Mouse (Mus musculus) ES-Bruce4 (cell line): ENCODE results near the gene Clk4. TPM values are rescaled to one million over a fixed set of nuclear protein-coding genes. Genes with fewer than 3 reads are reported as not detected.

Experiments used
- H3K27ac ChIP-seq: 2 replicates; pipeline ENCODE4 v1.5.1; 2012; ENCODE audit warnings: low read length, inconsistent platforms; ENCODE audit not compliant: insufficient read depth
- H3K27me3 ChIP-seq: 2 replicates; pipeline ENCODE4 v1.6.1; 2012; ENCODE audit warnings: mild to moderate bottlenecking, low read length, inconsistent platforms; ENCODE audit not compliant: control insufficient read depth, poor library complexity, insufficient read depth, severe bottlenecking
- H3K36me3 ChIP-seq: 2 replicates; pipeline ENCODE4 v1.6.1; 2012; ENCODE audit warnings: inconsistent platforms, mild to moderate bottlenecking, low read length, moderate library complexity; ENCODE audit not compliant: control insufficient read depth, poor library complexity, insufficient read depth, severe bottlenecking
- H3K4me1 ChIP-seq: one replicate; pipeline ENCODE4 v1.8.1; 2011; ENCODE audit warnings: low read length; ENCODE audit not compliant: control insufficient read depth, insufficient read depth
- H3K4me3 ChIP-seq: 2 replicates; pipeline ENCODE4 v1.5.1; 2011; ENCODE audit warnings: low read depth, mild to moderate bottlenecking, low read length
- H3K9ac ChIP-seq: 2 replicates; pipeline ENCODE4 v1.6.1; 2012; ENCODE audit warnings: low read depth, mild to moderate bottlenecking, inconsistent platforms; ENCODE audit not compliant: poor library complexity, severe bottlenecking
- H3K9me3 ChIP-seq: replicated peaks from 2 replicates; pipeline ENCODE4 v1.6.1; 2012; ENCODE audit warnings: mild to moderate bottlenecking, low read length, inconsistent platforms; ENCODE audit not compliant: control insufficient read depth, poor library complexity, insufficient read depth, severe bottlenecking
- CTCF ChIP-seq: IDR thresholded peaks from one replicate; pipeline ENCODE4 v1.8.1; 2011; ENCODE audit warnings: low read depth, low read length
- EP300 ChIP-seq: IDR thresholded peaks from 2 replicates; pipeline ENCODE4 v1.6.1; 2011; ENCODE audit warnings: low read depth, low read length; ENCODE audit not compliant: insufficient read depth
- POLR2A ChIP-seq: IDR thresholded peaks from one replicate; pipeline ENCODE4 v1.8.1; 2011; ENCODE audit warnings: low read length; ENCODE audit not compliant: insufficient read depth
- polyA plus RNA-seq: library from polyadenylated mRNA; stranded (reverse); fragments of >200 nt; gene quantifications from 2 replicates; pipeline ENCODE4 v1.2.4, GENCODE M21; 2011; ENCODE audit warnings: low read depth; ENCODE audit not compliant: missing spikeins, insufficient read depth, insufficient read length

Clk4 gene
- polyA plus RNA-seq, 1 experiment = 68.9 TPM

DNA sequence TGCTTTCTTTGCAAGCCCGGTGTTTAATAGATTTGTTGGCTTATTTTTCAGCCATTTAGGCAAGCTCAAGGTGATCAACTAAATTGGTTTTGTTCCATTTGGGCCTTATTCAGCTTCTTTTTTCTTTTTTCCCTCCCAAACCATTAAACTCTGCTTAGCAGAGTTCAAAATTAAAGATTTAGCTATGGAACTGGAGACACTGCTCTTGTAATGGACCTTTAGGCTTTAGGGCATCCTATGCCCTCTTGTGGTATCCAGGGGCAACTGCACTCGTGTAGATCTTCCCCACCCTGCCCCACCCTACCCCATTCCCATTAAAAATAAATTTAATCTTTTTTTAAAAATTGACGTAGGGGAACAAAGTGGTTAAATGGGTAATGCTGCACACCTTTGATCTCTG, 3.8 kb downstream of the Clk4 start:
- H3K9me3 ChIP-seq = no peaks in the 10 kb centered on the region
- H3K27me3 ChIP-seq = no peaks in the 10 kb centered on the region
- TF ChIP-seq POLR2A (no peak), CTCF (peak; percentile 20), EP300 (no peak)
- 0 out of 2 replicates have a peak overlapping the region, but pooled peaks have one; percentile 30 for H3K9ac ChIP-seq
- H3K36me3 ChIP-seq = peaks cover 12% of the 10 kb centered on the region
- no peak overlapping the region for H3K27ac ChIP-seq
- no peaks in the 10 kb centered on the region for H3K4me1 ChIP-seq
- no peak overlapping the region for H3K4me3 ChIP-seq

DNA sequence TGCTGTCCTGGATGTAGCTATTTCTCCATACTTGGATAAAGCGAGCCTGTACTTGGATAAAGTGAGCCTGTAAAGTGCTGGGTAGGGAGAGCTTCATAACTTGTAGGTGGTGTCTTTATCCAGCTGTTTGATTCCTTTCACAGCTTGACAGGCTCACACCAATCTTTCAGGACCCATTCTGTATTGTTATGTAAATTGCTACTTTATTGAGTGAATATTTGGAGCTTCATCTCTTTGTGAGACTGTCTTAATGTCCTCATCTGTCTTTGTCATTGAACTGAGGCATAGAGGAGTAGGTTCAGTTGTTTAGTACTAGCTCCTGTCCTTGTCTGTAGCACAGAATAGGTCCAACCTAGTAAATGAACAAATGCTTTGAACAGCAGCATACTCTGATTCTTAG, 12.9 kb downstream of the Clk4 start:
- H3K27ac ChIP-seq = no peak overlapping the region
- H3K4me3 ChIP-seq = no peak overlapping the region
- peaks cover 60% of the 10 kb centered on the region for H3K36me3 ChIP-seq
- no peaks in the 10 kb centered on the region for H3K9me3 ChIP-seq
- H3K4me1 ChIP-seq = no peaks in the 10 kb centered on the region
- no peaks in the 10 kb centered on the region for H3K27me3 ChIP-seq
- TF ChIP-seq POLR2A (no peak), EP300 (no peak), CTCF (no peak)
- H3K9ac ChIP-seq = no peak overlapping the region

DNA sequence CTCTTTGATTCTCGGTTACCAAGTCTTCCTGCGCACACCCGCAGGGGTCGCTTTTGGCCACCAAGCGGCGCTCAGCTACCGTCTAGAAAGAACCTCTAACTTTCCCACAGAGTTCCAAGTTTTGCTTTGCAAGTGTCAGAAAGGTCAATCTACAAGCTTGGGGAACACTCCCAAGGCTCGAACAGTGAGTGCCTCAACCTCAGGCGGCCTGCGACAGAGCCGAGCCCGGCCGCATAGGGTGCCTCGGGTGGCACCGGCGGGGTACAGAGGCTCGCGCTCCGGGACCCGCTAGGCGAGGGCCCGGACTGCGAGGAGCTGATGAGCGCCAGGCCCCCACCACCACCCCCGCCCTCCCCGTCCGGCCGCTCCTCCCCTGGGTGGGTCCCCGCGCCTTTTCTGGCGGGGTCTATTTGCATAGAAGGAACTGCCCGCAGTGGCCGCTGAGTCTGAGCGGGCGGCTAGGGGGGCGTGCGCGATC, 28.1 kb downstream of the Clk4 start, which contains the start of gene Col23a1:
Gene Col23a1, plus strand, starts transcription at position 357 of the 478 bp plus-strand sequence.
- no peaks in the 10 kb centered on the region for H3K36me3 ChIP-seq
- H3K4me1 ChIP-seq = no peaks in the 10 kb centered on the region
- H3K27ac ChIP-seq = no peak within 1 kb of the TSS
- H3K9me3 ChIP-seq = no peaks in the 10 kb centered on the region; the same call in 1 of the 2 replicates
- TF ChIP-seq CTCF (peak; percentile 65), EP300 (no peak)
- peak within 1 kb of the TSS; percentile 51 for H3K9ac ChIP-seq
- peak within 1 kb of the TSS; percentile 91 for H3K4me3 ChIP-seq
- peaks cover 4% of the 10 kb centered on the region; the same call in 1 of the 2 replicates for H3K27me3 ChIP-seq

DNA sequence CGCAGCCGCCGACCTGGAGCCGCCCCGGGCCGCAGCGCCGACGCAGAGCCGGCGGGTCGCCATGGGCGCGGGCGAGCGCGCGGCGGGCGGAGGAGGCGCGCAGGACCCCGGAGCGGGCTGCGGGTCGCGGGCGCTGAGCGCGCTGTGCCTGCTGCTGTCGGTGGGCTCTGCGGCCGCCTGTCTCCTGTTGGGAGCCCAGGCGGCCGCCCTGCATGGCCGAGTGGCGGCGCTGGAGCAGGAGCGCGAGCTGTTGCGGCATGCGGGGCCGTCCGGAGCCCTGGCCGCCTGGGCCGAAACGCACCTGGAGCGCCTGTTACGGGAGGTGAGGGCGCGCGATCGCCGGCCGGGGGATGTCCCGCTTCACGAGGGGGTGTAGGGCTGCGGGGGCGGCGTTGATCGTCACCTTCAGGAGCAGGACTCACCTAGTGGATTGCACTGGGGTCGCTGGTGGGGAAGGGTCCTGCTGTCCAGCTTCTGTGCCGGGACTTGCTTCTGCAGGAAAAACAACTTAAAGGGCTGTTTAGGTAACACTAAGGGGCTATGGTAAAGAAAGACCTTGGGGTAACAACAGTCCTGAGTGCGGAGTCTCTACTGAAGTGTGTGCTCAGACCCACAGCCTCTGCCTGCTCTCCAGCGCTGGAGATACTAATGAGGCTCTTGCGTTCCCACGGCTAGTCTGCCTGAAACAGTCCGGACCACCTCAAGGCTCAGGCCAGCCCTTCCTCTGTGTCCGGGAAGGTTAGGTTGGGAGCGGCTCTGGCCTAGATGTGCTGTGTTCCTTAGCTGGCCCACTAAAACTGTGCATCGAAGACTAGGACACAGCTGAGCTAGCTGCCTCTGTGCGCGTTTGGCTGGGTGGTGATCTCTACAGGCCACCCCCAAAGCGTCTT, 28.8 kb downstream of the Clk4 start:
- H3K4me3 ChIP-seq = peak overlapping the region; percentile 91
- H3K9ac ChIP-seq = peak overlapping the region; percentile 51
- H3K4me1 ChIP-seq = no peaks in the 10 kb centered on the region
- H3K27ac ChIP-seq = no peak overlapping the region
- H3K9me3 ChIP-seq = no peaks in the 10 kb centered on the region; the same call in 1 of the 2 replicates
- peaks cover 4% of the 10 kb centered on the region; the same call in 1 of the 2 replicates for H3K27me3 ChIP-seq
- H3K36me3 ChIP-seq = no peaks in the 10 kb centered on the region
- TF ChIP-seq EP300 (no peak), CTCF (no peak), POLR2A (no peak)

DNA sequence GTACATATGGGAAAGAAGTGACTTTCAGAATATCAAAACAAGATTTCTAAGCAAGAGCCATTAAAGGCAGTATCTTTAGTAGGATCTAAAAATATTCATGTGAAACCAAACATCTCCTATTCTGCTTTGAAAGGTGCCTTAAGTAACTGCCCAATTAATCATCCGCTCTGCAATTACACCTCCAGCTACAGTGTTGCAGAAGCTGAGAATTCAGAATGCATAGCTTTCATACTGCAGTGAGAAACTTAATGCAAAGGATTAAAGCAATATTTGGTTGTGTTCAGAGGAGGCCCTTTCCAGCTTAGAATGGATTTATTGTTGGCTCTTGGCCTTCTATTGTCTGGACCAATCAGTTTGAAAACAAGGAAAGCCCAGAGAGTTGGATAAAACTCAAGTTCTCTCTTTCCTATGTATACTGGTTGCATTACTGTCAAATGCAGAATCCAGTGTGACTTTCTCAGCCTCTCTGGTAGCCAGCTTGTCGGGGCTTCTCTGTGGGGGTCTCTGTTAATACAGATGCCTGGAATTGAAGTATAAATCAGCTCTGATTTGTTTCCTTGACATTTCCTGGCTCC, 32.5 kb downstream of the Clk4 start:
- TF ChIP-seq CTCF = no peak
- TF ChIP-seq EP300 = no peak
- TF ChIP-seq POLR2A = no peak
- Histone ChIP-seq H3K9ac (no peak overlapping the region), H3K4me1 (no peaks in the 10 kb centered on the region), H3K27me3 (peaks cover 4% of the 10 kb centered on the region; the same call in 1 of the 2 replicates), H3K4me3 (no peak overlapping the region), H3K9me3 (no peaks in the 10 kb centered on the region; the same call in 1 of the 2 replicates), H3K27ac (no peak overlapping the region), H3K36me3 (no peaks in the 10 kb centered on the region)

DNA sequence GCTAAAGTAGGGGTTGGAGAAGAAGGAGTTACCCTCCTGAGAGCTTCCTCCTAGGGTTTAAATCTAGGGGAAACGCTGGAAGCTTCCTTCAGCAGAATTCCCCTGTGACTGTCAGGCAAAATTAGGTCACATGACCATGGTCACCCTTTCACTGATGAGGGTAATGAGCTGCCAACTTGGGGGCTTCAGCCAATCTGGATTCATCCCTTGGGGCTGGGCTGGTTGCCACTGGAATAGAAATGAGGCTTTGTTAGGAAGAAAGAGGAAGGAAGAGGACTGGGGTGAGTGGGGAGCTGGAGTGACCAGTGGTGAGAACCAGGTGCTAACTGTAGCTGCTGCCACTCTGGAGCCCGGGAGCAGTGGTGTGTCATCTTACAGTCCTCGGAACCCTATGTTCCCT, 34.2 kb downstream of the Clk4 start:
- Histone ChIP-seq H3K4me3 (no peak overlapping the region), H3K9ac (no peak overlapping the region), H3K4me1 (no peaks in the 10 kb centered on the region), H3K27me3 (peaks cover 4% of the 10 kb centered on the region; the same call in 1 of the 2 replicates), H3K36me3 (no peaks in the 10 kb centered on the region), H3K27ac (no peak overlapping the region), H3K9me3 (no peaks in the 10 kb centered on the region; the same call in 1 of the 2 replicates)
- TF ChIP-seq CTCF (no peak), POLR2A (no peak), EP300 (no peak)
